In genomic region chr5:122265187-122265586, GRCm38 (mm10) we compare ENCODE assay signal across 9 mouse cellular contexts. TPM values are rescaled to one million over a fixed set of nuclear protein-coding genes. Genes with fewer than 3 reads are reported as not detected.
DNase-seq lines count a peak whose midpoint lies in the region; ATAC-seq and TF ChIP-seq lines count a peak whose summit lies in the region.
"Had no signal": no experiment of that assay in that cellular context is flagged by ENCODE, and none has a peak within 500 bp of the region (broad histone marks: within the 10 kb centered on the region; RNA-seq: fewer than 3 reads in every experiment).

No protein-coding gene starts in this region.

- peak; percentile 38 for TF ChIP-seq CTCF in hindbrain, postnatal 0 days (IDR thresholded peaks at IDR 0.05; ENCODE audit: low read depth)
- no peak for TF ChIP-seq CTCF in testis, adult 2 months (IDR thresholded peaks at IDR 0.05; ENCODE audit: control insufficient read depth, insufficient read depth, insufficient replicate concordance, low read depth, low read length)

- DNase-seq in hindbrain, postnatal 0 days (ENCODE audit: low spot score), result peak; percentile 23
- DNase-seq in hindbrain, embryonic 10.5 days (ENCODE audit: low spot score), result no peak
- no peak for DNase-seq in testis, postnatal 10 days (ENCODE audit: low spot score)
- DNase-seq in adipocyte (ENCODE audit: low spot score), result peak; percentile 44
- peak; percentile 35 for DNase-seq in retina, embryonic 14.5 days (ENCODE audit: low spot score)
- no peak for DNase-seq in left cerebral cortex, postnatal 10 days (ENCODE audit: extremely low spot score in 1 of 2, low spot score in 2 of 2)
- DNase-seq: adrenal gland, postnatal 14 days had no signal

- no peak overlapping the region for H3K4me2 ChIP-seq in hindbrain, postnatal 0 days (ENCODE audit: low read depth, low read length)

- H3K4me3 ChIP-seq in hindbrain, postnatal 0 days (ENCODE audit: low read length), result no peak overlapping the region
- H3K4me3 ChIP-seq in hindbrain, embryonic 10.5 days, result no peak overlapping the region
- peak overlapping the region; percentile 57 for H3K4me3 ChIP-seq in testis, adult 2 months (ENCODE audit: control insufficient read depth, low read depth, low read length)

- no peak overlapping the region for H3K27ac ChIP-seq in hindbrain, postnatal 0 days
- no peak overlapping the region for H3K27ac ChIP-seq in hindbrain, embryonic 10.5 days
- no peak overlapping the region for H3K27ac ChIP-seq in testis, adult 2 months (ENCODE audit: control insufficient read depth, insufficient read depth, low read depth, low read length)

- intact Hi-C loops in left cerebral cortex, postnatal 10 days (cut with DNase I), result no loop called here

- WGBS in hindbrain, postnatal 0 days, result 71% methylated on average over 3 of the region's 3 CpGs
- 72% methylated on average over 3 of the region's 3 CpGs for WGBS in hindbrain, embryonic 10.5 days

- H3K4me1 ChIP-seq in hindbrain, postnatal 0 days (ENCODE audit: insufficient read depth, low read length), result no peaks in the 10 kb centered on the region; the same call in 1 of the 2 replicates
- H3K4me1 ChIP-seq in hindbrain, embryonic 10.5 days (replicated peaks), result peaks cover 33% of the 10 kb centered on the region
- peaks cover 7% of the 10 kb centered on the region for H3K4me1 ChIP-seq in testis, adult 2 months (ENCODE audit: control insufficient read depth, insufficient read depth, low read length)

- H3K9me3 ChIP-seq in hindbrain, postnatal 0 days (ENCODE audit: low read length), result no peaks in the 10 kb centered on the region
- H3K9me3 ChIP-seq in hindbrain, embryonic 10.5 days, result no peaks in the 10 kb centered on the region

- TF ChIP-seq POLR2A in testis, adult 2 months (IDR thresholded peaks at IDR 0.05; ENCODE audit: control insufficient read depth, low read depth, low read length), result no peak

- ATAC-seq in hindbrain, postnatal 0 days, result no peak
- ATAC-seq in activated CD4-positive, CD25-positive, alpha-beta regulatory T cell, adult 4 months, result no peak

- H3K36me3 ChIP-seq in hindbrain, postnatal 0 days (ENCODE audit: insufficient read depth, low read length), result no peaks in the 10 kb centered on the region
- H3K36me3 ChIP-seq in hindbrain, embryonic 10.5 days, result peaks cover 12% of the 10 kb centered on the region
- H3K36me3 ChIP-seq in testis, adult 2 months (ENCODE audit: control insufficient read depth, insufficient read depth, low read length), result no peaks in the 10 kb centered on the region; the same call in none of the 2 replicates

- no peak overlapping the region for H3K9ac ChIP-seq in hindbrain, postnatal 0 days (replicated peaks; ENCODE audit: low read length)

- H3K27me3 ChIP-seq in hindbrain, postnatal 0 days (ENCODE audit: insufficient read depth, low read length), result no peaks in the 10 kb centered on the region
- no peaks in the 10 kb centered on the region for H3K27me3 ChIP-seq in hindbrain, embryonic 10.5 days (ENCODE audit: insufficient read depth, poor library complexity, severe bottlenecking)
- H3K27me3 ChIP-seq in testis, adult 2 months (ENCODE audit: control insufficient read depth, insufficient read depth, low read length), result no peaks in the 10 kb centered on the region

RNA-seq across cellular contexts. Expression of gene Tctn1, which starts 0.9 kb away (rescaled TPM):
- total RNA-seq in hindbrain, postnatal 0 days (2014; rRNA removed), result 30.3 and 30.6 TPM in 2 replicates
- polyA plus RNA-seq in hindbrain, postnatal 0 days (2015; fragmentation: Nextera tagmentation; extraction: Ambion mirVana), result 6.5 TPM in 2 replicates
- polyA plus RNA-seq in hindbrain, embryonic 10.5 days (2016; fragmentation: Nextera tagmentation; extraction: Ambion mirVana), result 5.2 and 6.0 TPM in 2 replicates
- 59.8 and 63.3 TPM in 2 replicates for polyA plus RNA-seq in testis, adult 2 months (2012; rRNA removed)
- polyA plus RNA-seq in activated CD4-positive, CD25-positive, alpha-beta regulatory T cell, adult 4 months (2017; shearing (Covaris generic)), result under 1 TPM; 0.75 to 0.96 TPM
- 10 to 100 TPM; 13.1 to 15.6 TPM for total RNA-seq in left cerebral cortex, postnatal 10 days (2021)

RNA-seq across cellular contexts. Expression of gene Pptc7, which starts 19.0 kb away (rescaled TPM):
- 15.8 and 18.7 TPM in 2 replicates for total RNA-seq in hindbrain, postnatal 0 days (2014; rRNA removed)
- 6.9 and 7.2 TPM in 2 replicates for polyA plus RNA-seq in hindbrain, postnatal 0 days (2015; fragmentation: Nextera tagmentation; extraction: Ambion mirVana)
- polyA plus RNA-seq in hindbrain, embryonic 10.5 days (2016; fragmentation: Nextera tagmentation; extraction: Ambion mirVana), result 6.5 and 8.4 TPM in 2 replicates
- polyA plus RNA-seq in testis, adult 2 months (2012; rRNA removed), result 47.8 and 48.0 TPM in 2 replicates
- 10 to 100 TPM; 13.5 to 14.8 TPM for polyA plus RNA-seq in activated CD4-positive, CD25-positive, alpha-beta regulatory T cell, adult 4 months (2017; shearing (Covaris generic))
- total RNA-seq in left cerebral cortex, postnatal 10 days (2021), result 10 to 100 TPM; 22.8 to 24.1 TPM

RNA-seq across cellular contexts. Expression of gene Hvcn1, which starts 58.6 kb away (rescaled TPM):
- total RNA-seq in hindbrain, postnatal 0 days (2014; rRNA removed), result 1.7 and 2.2 TPM in 2 replicates
- 0.94 and 1.1 TPM in 2 replicates for polyA plus RNA-seq in hindbrain, postnatal 0 days (2015; fragmentation: Nextera tagmentation; extraction: Ambion mirVana)
- polyA plus RNA-seq in hindbrain, embryonic 10.5 days (2016; fragmentation: Nextera tagmentation; extraction: Ambion mirVana), result 9.6 and 11.9 TPM in 2 replicates
- 0.93 and 0.99 TPM in 2 replicates for polyA plus RNA-seq in testis, adult 2 months (2012; rRNA removed)
- 10 to 100 TPM; 39.5 to 46.5 TPM for polyA plus RNA-seq in activated CD4-positive, CD25-positive, alpha-beta regulatory T cell, adult 4 months (2017; shearing (Covaris generic))
- 1 to 10 TPM; 2.1 to 2.6 TPM for total RNA-seq in left cerebral cortex, postnatal 10 days (2021)

Comparison
In these comparisons a context has a peak if more than half of its experiments do, and no peak if none do; other contexts are left out.
1. DNase-seq: peak in hindbrain, postnatal 0 days (single experiment), adipocyte (single experiment) and retina, embryonic 14.5 days (single experiment); none in hindbrain, embryonic 10.5 days (single experiment), testis, postnatal 10 days (single experiment) and left cerebral cortex, postnatal 10 days (0 of 2).